Mouse (Mus musculus) intestine, postnatal 0 days (tissue): ENCODE measurements around the gene Plppr1. TPM values are rescaled to one million over a fixed set of nuclear protein-coding genes. Genes with fewer than 3 reads are reported as not detected.

Source experiments
- ATAC-seq: fragments of 200-750 bp; cut with Nextera tagmentation; 2 replicates; pipeline ENCODE4 v1.8.0; 2017; ENCODE audit warnings: mild to moderate bottlenecking, moderate TSS enrichment, moderate library complexity
- H3K27ac ChIP-seq: fragments of 300-500 bp; sonication (generic); 2 replicates; pipeline ENCODE4 v1.5.1; 2014; ENCODE audit warnings: mild to moderate bottlenecking, low read depth, low read length, moderate library complexity
- H3K27me3 ChIP-seq: fragments of 300-500 bp; sonication (generic); replicated peaks from 2 replicates; pipeline ENCODE4 v1.6.1; 2014; ENCODE audit warnings: low read length, mixed read lengths; ENCODE audit not compliant: control insufficient read depth, insufficient read depth
- H3K36me3 ChIP-seq: fragments of 300-500 bp; sonication (generic); 2 replicates; pipeline ENCODE4 v1.6.1; 2014; ENCODE audit warnings: mild to moderate bottlenecking, moderate library complexity; ENCODE audit not compliant: control insufficient read depth, insufficient read depth
- H3K4me1 ChIP-seq: fragments of 300-500 bp; sonication (generic); replicated peaks from 2 replicates; pipeline ENCODE4 v1.6.1; 2014; ENCODE audit warnings: antibody characterized with exemption, low read length, mixed read lengths; ENCODE audit not compliant: control insufficient read depth, insufficient read depth
- H3K4me2 ChIP-seq: fragments of 300-500 bp; sonication (generic); replicated peaks from 2 replicates; pipeline ENCODE4 v1.6.1; 2014; ENCODE audit warnings: low read depth, mild to moderate bottlenecking, moderate library complexity
- H3K4me3 ChIP-seq: fragments of 300-500 bp; sonication (generic); 2 replicates; pipeline ENCODE4 v1.5.1; 2014; ENCODE audit warnings: low read depth, low read length
- H3K9ac ChIP-seq: fragments of 300-500 bp; sonication (generic); 2 replicates; pipeline ENCODE4 v1.6.1; 2014; ENCODE audit warnings: mild to moderate bottlenecking, low read depth, low read length
- H3K9me3 ChIP-seq: fragments of 300-500 bp; sonication (generic); 2 replicates; pipeline ENCODE4 v1.6.1; 2016; ENCODE audit warnings: mixed run types; ENCODE audit not compliant: control insufficient read depth
- CTCF ChIP-seq: sonication (generic); IDR thresholded peaks from 2 replicates; pipeline ENCODE4 v1.5.1; 2016; ENCODE audit warnings: low read depth, mild to moderate bottlenecking, control low read depth, antibody characterized with exemption, moderate library complexity
- WGBS: fragments of 180-500 bp; shearing (Covaris S2); extraction: QIAGEN DNeasy Blood & Tissue Kit; methylation state at CpG from one replicate; pipeline ENCODE4 v1.1.7; 2014; 5-methylcytosine and 5-hydroxymethylcytosine counted together
- polyA plus RNA-seq: library from polyadenylated mRNA; unstranded; fragments of >200 nt; fragmentation: Nextera tagmentation; extraction: Ambion mirVana; gene quantifications from 2 replicates; pipeline ENCODE4 v1.2.1, GENCODE M21; 2015

Gene Plppr1
- polyA plus RNA-seq, 1 experiment from 2014 or later, result 0.47 TPM

DNA sequence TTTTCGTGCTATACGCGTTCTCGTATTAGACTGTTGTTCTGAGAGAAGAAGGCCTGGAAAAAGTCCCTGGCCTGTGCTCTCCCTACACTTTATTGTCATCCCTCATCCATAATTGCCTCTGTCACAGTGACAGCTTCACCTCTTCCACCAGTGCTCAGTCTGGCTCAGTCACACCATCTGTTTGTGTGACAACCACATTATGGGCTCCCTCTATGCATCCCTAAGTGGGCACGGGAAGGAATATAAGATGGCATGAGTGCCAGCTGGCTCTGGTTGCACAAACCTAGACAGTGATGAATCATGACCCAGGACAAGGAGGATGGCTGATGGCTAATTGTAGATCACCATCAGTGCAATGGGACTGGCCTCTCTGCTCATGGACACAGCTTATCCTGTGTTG lies 219.4 kb downstream of the Plppr1 start:
- WGBS, result 90% methylated on average over 5 of the region's 5 CpGs

DNA sequence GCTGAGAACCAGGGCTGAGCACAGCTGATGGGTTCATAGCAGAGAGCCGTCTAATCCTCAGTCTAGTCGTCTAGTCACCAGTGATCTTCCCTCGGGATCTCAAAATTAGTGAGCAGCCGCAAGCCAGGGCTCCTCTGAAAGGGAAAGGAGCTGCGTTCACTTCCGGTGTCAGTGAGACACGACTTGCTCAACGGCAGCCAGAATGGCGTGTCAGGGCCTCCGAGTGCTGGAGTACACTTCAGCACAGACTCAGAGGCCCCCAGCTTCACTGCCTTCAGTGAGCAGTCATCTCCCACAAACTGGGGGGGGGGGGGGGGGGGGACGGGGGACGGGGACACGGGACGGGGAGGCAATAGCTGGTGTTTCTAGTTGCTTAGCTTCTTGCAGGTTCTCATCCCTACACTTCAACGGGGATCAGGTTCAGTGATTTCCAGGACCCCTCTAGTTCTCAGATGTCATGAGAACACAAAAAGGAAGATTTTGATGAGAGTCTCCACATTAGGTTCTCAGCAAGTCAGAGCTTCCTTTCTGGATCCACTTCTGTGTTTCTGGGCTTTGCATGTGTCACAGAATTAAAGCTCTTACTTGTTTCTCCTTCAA lies 225.7 kb downstream of the Plppr1 start:
- 75% methylated on average over 14 of the region's 15 CpGs for WGBS
- H3K27me3 ChIP-seq, result no peaks in the 10 kb centered on the region
- no peak overlapping the region for H3K4me2 ChIP-seq

More for the DNA sequence above, 219.4 kb downstream of the Plppr1 start:
- H3K4me3 ChIP-seq, result no peak overlapping the region
- H3K36me3 ChIP-seq, result no peaks in the 10 kb centered on the region
- no peak overlapping the region for H3K4me2 ChIP-seq
- H3K9ac ChIP-seq, result no peak overlapping the region
- H3K4me1 ChIP-seq, result no peaks in the 10 kb centered on the region
- H3K9me3 ChIP-seq, result no peaks in the 10 kb centered on the region
- H3K27ac ChIP-seq, result no peak overlapping the region
- no peak for TF ChIP-seq CTCF
- no peaks in the 10 kb centered on the region for H3K27me3 ChIP-seq
- ATAC-seq, result no peak

DNA sequence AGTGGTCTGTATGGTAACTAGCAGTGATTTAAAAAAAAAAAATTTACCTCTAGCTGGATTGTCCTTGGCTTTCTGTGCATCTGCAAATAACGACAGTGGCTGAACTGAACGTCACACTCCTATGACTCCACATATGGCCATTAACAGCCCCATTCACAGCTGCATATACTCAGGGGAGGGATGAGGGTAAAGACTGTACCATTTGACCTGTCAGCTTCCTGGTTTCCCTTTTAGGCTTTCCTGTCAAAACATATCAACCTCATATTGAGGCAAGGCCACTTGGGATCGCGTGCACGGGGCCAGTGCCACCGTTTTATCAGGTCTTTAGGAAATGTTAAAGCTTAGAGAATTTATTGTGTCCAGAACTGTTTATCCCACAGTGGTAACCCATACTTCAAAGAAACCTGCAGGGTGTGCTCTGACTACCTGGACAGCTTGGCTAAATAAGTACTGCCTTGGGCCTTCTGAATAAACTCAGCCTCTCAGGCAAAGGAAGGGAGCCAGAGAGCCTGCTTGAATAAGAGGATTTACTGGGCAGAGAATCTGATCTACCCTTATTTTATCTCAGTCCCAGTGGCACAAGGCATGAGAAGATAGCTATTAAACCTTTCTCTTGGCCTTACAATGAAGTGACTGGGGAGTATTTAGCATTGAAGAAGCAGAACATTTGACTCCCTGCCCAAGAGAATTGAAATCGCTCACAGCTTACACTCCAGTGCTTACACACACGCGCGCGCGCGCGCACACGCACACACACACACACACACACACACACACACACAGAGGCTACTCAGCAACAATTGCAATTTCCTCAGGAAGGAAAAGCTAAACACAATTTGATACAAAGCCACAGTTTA lies 226.5 kb downstream of the Plppr1 start:
- Histone ChIP-seq H3K9me3 (no peaks in the 10 kb centered on the region), H3K4me1 (no peaks in the 10 kb centered on the region), H3K4me2 (no peak overlapping the region), H3K27ac (no peak overlapping the region), H3K9ac (no peak overlapping the region), H3K27me3 (no peaks in the 10 kb centered on the region), H3K36me3 (no peaks in the 10 kb centered on the region), H3K4me3 (no peak overlapping the region)
- no peak for ATAC-seq
- TF ChIP-seq CTCF, result no peak
- WGBS, result 76% methylated on average over 15 of the region's 15 CpGs

More for the DNA sequence above, 225.7 kb downstream of the Plppr1 start:
- Histone ChIP-seq H3K9ac (no peak overlapping the region), H3K27ac (no peak overlapping the region), H3K4me3 (no peak overlapping the region), H3K9me3 (no peaks in the 10 kb centered on the region), H3K36me3 (no peaks in the 10 kb centered on the region), H3K4me1 (no peaks in the 10 kb centered on the region)
- no peak for TF ChIP-seq CTCF
- ATAC-seq, result no peak

DNA sequence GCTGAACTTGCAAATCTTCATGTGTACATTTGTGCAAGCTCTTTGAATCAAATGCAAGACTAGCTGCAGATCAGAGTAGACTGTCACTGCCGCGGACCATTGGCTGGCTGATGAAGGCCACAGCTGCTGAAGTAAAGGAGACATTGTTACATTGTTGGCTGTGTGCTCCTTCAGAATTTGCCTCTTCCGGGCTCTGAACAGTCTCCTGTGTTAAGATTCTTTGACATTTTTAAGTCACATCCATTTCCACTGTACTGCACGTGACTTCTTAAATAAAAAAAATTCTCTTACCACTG lies 227.1 kb downstream of the Plppr1 start:
- Histone ChIP-seq H3K4me1 (no peaks in the 10 kb centered on the region), H3K36me3 (no peaks in the 10 kb centered on the region), H3K9ac (no peak overlapping the region), H3K4me3 (no peak overlapping the region), H3K4me2 (no peak overlapping the region), H3K27ac (no peak overlapping the region), H3K27me3 (no peaks in the 10 kb centered on the region), H3K9me3 (no peaks in the 10 kb centered on the region)
- WGBS, result 69% methylated on average over 4 of the region's 4 CpGs
- no peak for ATAC-seq
- TF ChIP-seq CTCF, result no peak

DNA sequence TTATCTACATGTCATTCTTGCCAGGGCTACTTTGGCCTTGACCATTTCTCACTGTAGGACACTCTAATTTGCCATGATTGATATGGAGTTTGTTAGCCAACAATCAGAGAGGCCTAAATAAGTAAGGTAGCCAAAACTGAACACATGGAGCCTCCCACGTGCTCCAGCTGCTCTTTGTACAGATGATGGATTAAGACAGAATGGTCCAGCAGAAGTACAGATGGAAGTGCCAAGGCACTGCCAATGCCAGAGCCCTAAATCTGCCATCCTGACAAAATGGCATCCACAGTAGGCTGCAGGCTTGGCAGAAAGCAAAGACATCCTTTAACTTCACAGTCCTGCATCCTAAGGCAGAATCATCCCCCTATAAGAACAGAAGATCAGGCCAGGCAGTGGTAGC lies 237.4 kb downstream of the Plppr1 start:
- H3K27ac ChIP-seq, result no peak overlapping the region
- no peak for TF ChIP-seq CTCF
- ATAC-seq, result no peak
- H3K4me1 ChIP-seq, result no peaks in the 10 kb centered on the region
- no peak overlapping the region for H3K4me3 ChIP-seq
- no peaks in the 10 kb centered on the region for H3K9me3 ChIP-seq
- H3K4me2 ChIP-seq, result no peak overlapping the region
- H3K27me3 ChIP-seq, result no peaks in the 10 kb centered on the region
- no peak overlapping the region for H3K9ac ChIP-seq
- no peaks in the 10 kb centered on the region for H3K36me3 ChIP-seq
- 67% methylated on average over 1 of the region's 1 CpGs for WGBS

DNA sequence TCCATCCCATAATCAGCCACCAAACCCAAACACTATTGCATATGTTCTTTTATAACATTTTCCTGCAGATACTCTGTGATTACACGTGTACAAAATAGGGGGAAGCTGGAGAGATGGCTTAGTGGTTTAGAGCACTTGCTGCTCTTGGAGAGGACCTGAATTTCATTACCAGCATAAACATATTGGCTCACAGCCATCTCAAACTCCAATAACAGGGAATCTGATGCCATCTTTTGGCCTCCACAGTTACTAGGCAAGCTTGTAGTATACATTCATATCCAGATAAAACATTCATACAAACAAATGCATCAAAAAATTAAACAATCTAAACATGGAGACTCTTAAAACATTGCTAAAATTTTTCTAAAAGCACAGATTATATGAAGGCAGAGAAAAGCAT lies 240.5 kb downstream of the Plppr1 start:
- H3K27me3 ChIP-seq, result no peaks in the 10 kb centered on the region
- H3K36me3 ChIP-seq, result no peaks in the 10 kb centered on the region
- ATAC-seq, result no peak
- H3K27ac ChIP-seq, result no peak overlapping the region
- 56% methylated on average over 1 of the region's 1 CpGs for WGBS
- H3K9me3 ChIP-seq, result no peaks in the 10 kb centered on the region
- no peak overlapping the region for H3K9ac ChIP-seq
- no peaks in the 10 kb centered on the region for H3K4me1 ChIP-seq
- H3K4me2 ChIP-seq, result no peak overlapping the region
- no peak overlapping the region for H3K4me3 ChIP-seq
- no peak for TF ChIP-seq CTCF
